Mouse (Mus musculus) midbrain, postnatal 0 days (tissue): ENCODE data around the gene Otud4. TPM values are rescaled to one million over a fixed set of nuclear protein-coding genes. Genes with fewer than 3 reads are reported as not detected.

ENCODE experiments used
- ATAC-seq: fragments of 200-750 bp; cut with Nextera tagmentation; 2 replicates; pipeline ENCODE4 v1.8.0; 2017; ENCODE audit warnings: moderate number of reproducible peaks, mild to moderate bottlenecking, moderate TSS enrichment, moderate library complexity; ENCODE audit not compliant: low FRiP score
- DNase-seq: peaks from one replicate; pipeline ENCODE4 v3.0.0-alpha.2; 2015; ENCODE audit warnings: low spot score
- H3K27ac ChIP-seq: fragments of 300-500 bp; sonication (generic); 2 replicates; pipeline ENCODE4 v1.5.1; 2014; ENCODE audit warnings: low read depth, mild to moderate bottlenecking, low read length, mixed read lengths
- H3K27me3 ChIP-seq: fragments of 300-500 bp; sonication (generic); 2 replicates; pipeline ENCODE4 v1.6.1; 2014; ENCODE audit warnings: low read length, control low read depth, mixed read lengths; ENCODE audit not compliant: insufficient read depth
- H3K36me3 ChIP-seq: fragments of 300-500 bp; sonication (generic); 2 replicates; pipeline ENCODE4 v1.6.1; 2014; ENCODE audit warnings: low read length, control low read depth, mixed read lengths; ENCODE audit not compliant: insufficient read depth
- H3K4me1 ChIP-seq: fragments of 300-500 bp; sonication (generic); 2 replicates; pipeline ENCODE4 v1.6.1; 2014; ENCODE audit warnings: mild to moderate bottlenecking, control low read depth, antibody characterized with exemption, low read length, mixed read lengths; ENCODE audit not compliant: insufficient read depth
- H3K4me2 ChIP-seq: fragments of 300-500 bp; sonication (generic); 2 replicates; pipeline ENCODE4 v1.6.1; 2014; ENCODE audit warnings: low read depth, mild to moderate bottlenecking, low read length, mixed read lengths; ENCODE audit not compliant: poor library complexity, severe bottlenecking
- H3K4me3 ChIP-seq: fragments of 300-500 bp; sonication (generic); 2 replicates; pipeline ENCODE4 v1.5.1; 2014; ENCODE audit warnings: low read depth, mild to moderate bottlenecking, low read length, moderate library complexity
- H3K9ac ChIP-seq: fragments of 300-500 bp; sonication (generic); replicated peaks from 2 replicates; pipeline ENCODE4 v1.6.1; 2014; ENCODE audit warnings: mild to moderate bottlenecking, low read length, moderate library complexity, mixed read lengths; ENCODE audit not compliant: poor library complexity, severe bottlenecking
- H3K9me3 ChIP-seq: fragments of 300-500 bp; sonication (generic); 2 replicates; pipeline ENCODE4 v1.6.1; 2016; ENCODE audit warnings: low read length, control low read depth
- CTCF ChIP-seq: IDR thresholded peaks from 2 replicates; pipeline ENCODE4 v1.5.1; 2016; ENCODE audit warnings: antibody characterized with exemption, mild to moderate bottlenecking
- WGBS: fragments of 180-500 bp; shearing (Covaris S2); extraction: QIAGEN DNeasy Blood & Tissue Kit; methylation state at CpG from one replicate; pipeline ENCODE4 v1.1.7; 2014; 5-methylcytosine and 5-hydroxymethylcytosine counted together
- polyA plus RNA-seq: library from polyadenylated mRNA; unstranded; fragments of >200 nt; fragmentation: Nextera tagmentation; extraction: Ambion mirVana; gene quantifications from 2 replicates; pipeline ENCODE4 v1.2.1, GENCODE M21; 2015
- total RNA-seq: library from RNA; depleted of rRNA; stranded (reverse); fragments of >200 nt; gene quantifications from 2 replicates; pipeline ENCODE4 v1.2.3, GENCODE M21; 2014

Gene Otud4
- total and polyA plus RNA-seq, 2 experiments from 2014 or later, result 6.4 to 24.3 TPM

DNA sequence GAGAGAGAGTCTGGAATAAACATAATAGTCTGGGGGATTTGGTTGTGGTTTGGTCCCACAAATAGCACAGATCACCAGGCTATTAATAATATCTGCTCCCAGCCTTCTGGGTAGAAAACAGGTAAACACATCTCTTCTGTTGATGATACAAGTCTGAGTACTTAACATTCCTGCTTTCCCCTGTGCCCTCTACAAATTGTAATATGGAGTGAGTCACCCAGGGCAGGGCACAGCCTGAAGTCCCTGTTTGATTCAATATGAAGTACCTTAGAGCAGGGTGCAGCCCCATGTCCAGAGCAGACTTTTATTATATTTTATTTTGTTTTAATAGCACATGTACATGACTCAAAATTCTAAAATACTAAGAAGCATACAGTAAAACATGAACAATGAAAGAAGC is 29.1 kb upstream of the Otud4 start:
- Histone ChIP-seq H3K36me3 (no peaks in the 10 kb centered on the region), H3K4me2 (no peak overlapping the region), H3K4me1 (no peaks in the 10 kb centered on the region), H3K9me3 (no peaks in the 10 kb centered on the region), H3K9ac (no peak overlapping the region), H3K27ac (no peak overlapping the region), H3K4me3 (no peak overlapping the region), H3K27me3 (no peaks in the 10 kb centered on the region)
- no peak for DNase-seq
- TF ChIP-seq CTCF, result no peak
- no peak for ATAC-seq

DNA sequence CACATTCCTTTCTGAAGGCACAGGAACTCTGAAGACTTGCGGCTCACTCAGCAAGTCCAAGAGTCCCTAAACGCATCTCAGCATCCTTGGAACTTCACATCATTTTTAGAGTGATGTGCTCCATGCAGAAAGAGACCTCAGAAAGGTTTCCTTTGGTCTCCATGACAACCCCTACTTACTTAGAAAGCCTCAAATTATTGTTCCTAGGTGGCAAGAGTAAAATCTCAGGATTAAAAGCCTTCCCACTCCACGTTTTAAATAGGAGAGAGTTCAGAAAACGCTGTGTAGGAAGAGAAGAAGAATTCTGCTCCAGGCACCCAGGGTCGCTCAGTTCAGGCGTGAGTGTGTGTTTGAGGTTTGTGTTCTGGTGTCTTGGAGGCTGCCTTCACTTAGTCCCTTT is 27.1 kb upstream of the Otud4 start:
- Histone ChIP-seq H3K4me1 (no peaks in the 10 kb centered on the region), H3K9ac (no peak overlapping the region), H3K36me3 (no peaks in the 10 kb centered on the region), H3K4me2 (no peak overlapping the region), H3K9me3 (no peaks in the 10 kb centered on the region), H3K4me3 (no peak overlapping the region), H3K27ac (no peak overlapping the region), H3K27me3 (no peaks in the 10 kb centered on the region)
- TF ChIP-seq CTCF, result no peak
- ATAC-seq (no peak), DNase-seq (no peak)
- 36% methylated on average over 6 of the region's 6 CpGs for WGBS

DNA sequence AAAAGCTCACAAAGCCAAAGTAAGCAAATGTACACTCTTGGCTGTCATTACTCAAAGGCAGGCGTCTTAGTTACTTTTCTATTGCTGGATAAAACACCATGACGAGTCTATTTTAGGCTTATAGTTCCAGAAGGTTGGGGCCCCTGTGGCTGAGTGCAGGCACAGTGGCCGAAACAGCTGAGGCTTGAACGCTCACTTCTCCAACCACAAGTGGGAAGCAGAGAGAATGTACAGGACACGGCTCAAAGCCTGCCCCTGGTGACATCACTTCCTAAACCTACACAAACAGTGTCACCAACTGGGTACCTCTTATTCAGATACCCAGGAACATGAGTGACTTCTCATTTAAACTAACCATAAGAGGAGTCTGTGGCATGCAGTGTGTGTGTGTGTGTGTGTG is 26.5 kb upstream of the Otud4 start:
- Histone ChIP-seq H3K27me3 (no peaks in the 10 kb centered on the region), H3K36me3 (no peaks in the 10 kb centered on the region), H3K4me2 (no peak overlapping the region), H3K4me1 (no peaks in the 10 kb centered on the region), H3K9ac (no peak overlapping the region), H3K4me3 (no peak overlapping the region), H3K27ac (no peak overlapping the region), H3K9me3 (no peaks in the 10 kb centered on the region)
- TF ChIP-seq CTCF, result no peak
- no peak for DNase-seq
- 31% methylated on average over 5 of the region's 5 CpGs for WGBS
- no peak for ATAC-seq

DNA sequence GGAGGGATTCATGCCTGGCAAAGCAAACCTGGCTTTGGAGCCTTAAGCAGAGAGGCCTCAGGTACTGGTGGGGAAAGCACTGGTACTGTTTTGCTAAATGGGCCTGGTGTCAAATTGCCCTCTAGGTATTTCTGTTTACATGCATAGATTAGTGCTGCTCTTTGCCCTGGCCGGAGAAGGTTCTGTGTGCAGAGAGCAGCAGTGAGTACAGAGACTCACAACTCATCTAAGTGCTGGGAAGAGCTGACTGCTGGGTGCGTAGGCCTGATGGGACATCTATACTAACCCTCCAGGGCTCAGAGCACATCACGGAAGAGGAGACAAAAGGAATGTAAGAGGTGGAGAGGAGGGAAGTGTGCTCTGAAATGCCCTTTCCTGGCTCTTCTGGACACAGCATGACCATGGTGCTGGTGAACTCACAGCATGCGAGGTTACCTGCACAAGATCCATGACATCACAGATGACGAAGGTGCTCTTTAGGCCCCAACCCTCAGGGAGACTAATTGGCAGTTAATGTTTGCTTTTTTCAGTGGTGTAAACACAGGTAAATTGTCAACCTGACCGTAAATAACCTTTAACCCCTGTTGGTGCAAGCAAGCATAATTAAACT is 23.6 kb upstream of the Otud4 start:
- 86% methylated on average over 6 of the region's 6 CpGs for WGBS
- H3K4me2 ChIP-seq, result no peak overlapping the region

DNA sequence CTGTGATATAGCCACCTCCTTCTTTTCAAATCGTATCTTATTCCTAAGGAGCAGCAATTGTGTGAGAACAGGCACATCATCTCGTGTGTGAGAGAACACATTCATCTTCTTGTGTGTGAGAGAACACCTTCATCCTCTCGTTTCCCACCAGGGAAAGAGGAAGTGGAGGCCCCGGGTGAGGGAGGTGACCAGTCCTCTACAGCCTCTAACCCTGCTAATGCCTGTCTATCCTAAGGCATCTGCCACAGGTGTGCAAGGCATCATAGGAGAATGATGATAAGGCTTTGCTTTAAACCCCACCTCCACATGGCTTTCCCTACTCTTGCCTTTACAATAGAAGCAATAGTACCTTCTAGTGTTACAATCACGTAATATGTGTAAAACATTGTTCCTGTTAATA is 20.5 kb upstream of the Otud4 start:
- no peaks in the 10 kb centered on the region for H3K27me3 ChIP-seq
- H3K9me3 ChIP-seq, result no peaks in the 10 kb centered on the region
- no peaks in the 10 kb centered on the region for H3K4me1 ChIP-seq
- H3K4me2 ChIP-seq, result no peak overlapping the region
- TF ChIP-seq CTCF, result no peak
- H3K36me3 ChIP-seq, result no peaks in the 10 kb centered on the region
- no peak overlapping the region for H3K27ac ChIP-seq
- H3K9ac ChIP-seq, result no peak overlapping the region
- WGBS, result 74% methylated on average over 5 of the region's 5 CpGs
- ATAC-seq, result no peak
- DNase-seq, result no peak
- H3K4me3 ChIP-seq, result no peak overlapping the region

More for the DNA sequence above, 23.6 kb upstream of the Otud4 start:
- Histone ChIP-seq H3K9ac (no peak overlapping the region), H3K4me3 (no peak overlapping the region), H3K27me3 (no peaks in the 10 kb centered on the region), H3K9me3 (no peaks in the 10 kb centered on the region), H3K27ac (no peak overlapping the region), H3K36me3 (no peaks in the 10 kb centered on the region), H3K4me1 (no peaks in the 10 kb centered on the region)
- DNase-seq (no peak), ATAC-seq (no peak)
- TF ChIP-seq CTCF, result no peak

DNA sequence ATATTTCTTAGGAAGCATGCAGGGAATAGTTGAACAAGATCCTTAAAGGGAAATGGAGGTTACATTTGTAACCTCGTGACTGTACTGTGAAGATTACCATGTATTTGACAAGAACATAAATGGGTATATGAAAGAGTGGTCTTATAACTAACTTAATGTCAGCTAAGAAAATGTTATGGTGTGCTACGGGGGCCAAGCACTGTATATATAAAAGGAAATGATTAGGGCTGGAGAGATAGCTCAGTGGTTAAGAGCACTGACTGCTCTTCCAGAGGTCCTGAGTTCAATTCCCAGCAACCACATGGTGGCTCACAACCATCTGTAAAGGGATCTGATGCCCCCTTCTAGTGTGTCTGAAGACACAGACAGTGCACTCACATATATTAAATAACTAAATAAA is 20.1 kb upstream of the Otud4 start:
- Histone ChIP-seq H3K27ac (no peak overlapping the region), H3K27me3 (no peaks in the 10 kb centered on the region)

More for the DNA sequence above, 20.1 kb upstream of the Otud4 start:
- Histone ChIP-seq H3K9me3 (no peaks in the 10 kb centered on the region), H3K4me3 (no peak overlapping the region), H3K9ac (no peak overlapping the region), H3K36me3 (no peaks in the 10 kb centered on the region), H3K4me1 (no peaks in the 10 kb centered on the region), H3K4me2 (no peak overlapping the region)
- ATAC-seq (no peak), DNase-seq (no peak)
- TF ChIP-seq CTCF, result no peak
- WGBS, result 88% methylated on average over 2 of the region's 2 CpGs
